Mouse (Mus musculus) embryonic facial prominence, embryonic 11.5 days (tissue): ENCODE results near the gene Osbpl3. TPM values are rescaled to one million over a fixed set of nuclear protein-coding genes. Genes with fewer than 3 reads are reported as not detected.

ENCODE experiments used
- ATAC-seq: fragments of 200-750 bp; cut with Nextera tagmentation; replicated peaks from 2 replicates; pipeline ENCODE4 v1.8.0; 2017; ENCODE audit warnings: low read depth; ENCODE audit not compliant: insufficient number of reproducible peaks, low FRiP score, low TSS enrichment
- DNase-seq: peaks from one replicate; pipeline ENCODE4 v3.0.0-alpha.2; 2015; ENCODE audit warnings: low spot score
- H3K27ac ChIP-seq: fragments of 300-500 bp; sonication (generic); replicated peaks from 2 replicates; pipeline ENCODE4 v1.5.1; 2014; ENCODE audit warnings: mild to moderate bottlenecking, low read depth, low read length, control low read depth
- H3K27me3 ChIP-seq: fragments of 300-500 bp; sonication (generic); 2 replicates; pipeline ENCODE4 v1.6.1; 2014; ENCODE audit warnings: mild to moderate bottlenecking, low read length, moderate library complexity, mixed read lengths; ENCODE audit not compliant: control insufficient read depth, insufficient read depth
- H3K36me3 ChIP-seq: fragments of 300-500 bp; sonication (generic); replicated peaks from 2 replicates; pipeline ENCODE4 v1.6.1; 2014; ENCODE audit warnings: low read depth, mild to moderate bottlenecking, low read length, moderate library complexity, mixed read lengths; ENCODE audit not compliant: control insufficient read depth, insufficient read depth
- H3K4me1 ChIP-seq: fragments of 300-500 bp; sonication (generic); 2 replicates; pipeline ENCODE4 v1.6.1; 2014; ENCODE audit warnings: low read length, mixed read lengths; ENCODE audit not compliant: control insufficient read depth, insufficient read depth
- H3K4me2 ChIP-seq: fragments of 300-500 bp; sonication (generic); 2 replicates; pipeline ENCODE4 v1.6.1; 2014; ENCODE audit warnings: low read depth, mild to moderate bottlenecking, control low read depth, low read length, moderate library complexity
- H3K4me3 ChIP-seq: fragments of 300-500 bp; sonication (generic); 2 replicates; pipeline ENCODE4 v1.5.1; 2014; ENCODE audit warnings: low read depth, low read length, control low read depth
- H3K9ac ChIP-seq: fragments of 300-500 bp; sonication (generic); replicated peaks from 2 replicates; pipeline ENCODE4 v1.6.1; 2014; ENCODE audit warnings: mild to moderate bottlenecking, control low read depth, low read length
- H3K9me3 ChIP-seq: fragments of 300-500 bp; sonication (generic); replicated peaks from 2 replicates; pipeline ENCODE4 v1.6.1; 2016; ENCODE audit warnings: mild to moderate bottlenecking, low read length, inconsistent platforms, mixed read lengths; ENCODE audit not compliant: control insufficient read depth
- WGBS: fragments of 180-500 bp; shearing (Covaris S2); extraction: QIAGEN DNeasy Blood & Tissue Kit; methylation state at CpG from one replicate; pipeline ENCODE4 v1.1.7; 2014; 5-methylcytosine and 5-hydroxymethylcytosine counted together
- polyA plus RNA-seq: library from polyadenylated mRNA; unstranded; fragments of >200 nt; fragmentation: Nextera tagmentation; extraction: Ambion mirVana; gene quantifications from 2 replicates; pipeline ENCODE4 v1.2.1, GENCODE M21; 2014

The Osbpl3 gene
- polyA plus RNA-seq, 1 experiment from 2014 or later = 9.0 TPM

- DNase-seq (no peak), ATAC-seq (no peak)
- WGBS = 88% methylated on average over 1 of the region's 1 CpGs
- Histone ChIP-seq H3K36me3 (no peaks in the 10 kb centered on the region), H3K27me3 (no peaks in the 10 kb centered on the region), H3K27ac (no peak overlapping the region), H3K4me3 (no peak overlapping the region), H3K4me2 (no peak overlapping the region), H3K9me3 (no peaks in the 10 kb centered on the region), H3K4me1 (no peaks in the 10 kb centered on the region), H3K9ac (no peak overlapping the region)
Measured at GRCm38 (mm10) chr6:50413381-50413780, 42.6 kb downstream of the Osbpl3 start.

- Histone ChIP-seq H3K4me1 (no peaks in the 10 kb centered on the region), H3K27me3 (no peaks in the 10 kb centered on the region), H3K9me3 (no peaks in the 10 kb centered on the region), H3K4me3 (no peak overlapping the region), H3K9ac (no peak overlapping the region), H3K36me3 (no peaks in the 10 kb centered on the region), H3K4me2 (no peak overlapping the region), H3K27ac (no peak overlapping the region)
- no peak for ATAC-seq
- 52% methylated on average over 4 of the region's 4 CpGs for WGBS
- no peak for DNase-seq
Measured at GRCm38 (mm10) chr6:50412174-50412573, 43.8 kb downstream of the Osbpl3 start.

GRCm38 (mm10) chr6:50404698-50405097 lies 51.3 kb downstream of the Osbpl3 start:
- 77% methylated on average over 11 of the region's 11 CpGs for WGBS
- H3K4me3 ChIP-seq = no peak overlapping the region
- H3K4me1 ChIP-seq = no peaks in the 10 kb centered on the region
- no peak overlapping the region for H3K27ac ChIP-seq
- no peaks in the 10 kb centered on the region for H3K27me3 ChIP-seq
- no peak for DNase-seq
- no peak for ATAC-seq
- no peak overlapping the region for H3K9ac ChIP-seq
- no peaks in the 10 kb centered on the region for H3K9me3 ChIP-seq
- no peaks in the 10 kb centered on the region for H3K36me3 ChIP-seq
- H3K4me2 ChIP-seq = no peak overlapping the region

GRCm38 (mm10) chr6:50403524-50403923 lies 52.5 kb downstream of the Osbpl3 start:
- Histone ChIP-seq H3K9me3 (no peaks in the 10 kb centered on the region), H3K4me1 (no peaks in the 10 kb centered on the region), H3K27ac (no peak overlapping the region), H3K9ac (no peak overlapping the region), H3K4me2 (no peak overlapping the region), H3K27me3 (no peaks in the 10 kb centered on the region), H3K4me3 (no peak overlapping the region), H3K36me3 (no peaks in the 10 kb centered on the region)
- DNase-seq = no peak
- WGBS = 73% methylated on average over 4 of the region's 4 CpGs
- no peak for ATAC-seq

- ATAC-seq (no peak), DNase-seq (no peak)
- no peak overlapping the region for H3K9ac ChIP-seq
- H3K27me3 ChIP-seq = no peaks in the 10 kb centered on the region
- H3K36me3 ChIP-seq = no peaks in the 10 kb centered on the region
- H3K9me3 ChIP-seq = no peaks in the 10 kb centered on the region
- WGBS = 88% methylated on average over 4 of the region's 4 CpGs
- no peaks in the 10 kb centered on the region for H3K4me1 ChIP-seq
- no peak overlapping the region for H3K4me2 ChIP-seq
- H3K4me3 ChIP-seq = no peak overlapping the region
- H3K27ac ChIP-seq = no peak overlapping the region
Measured at GRCm38 (mm10) chr6:50402872-50403271, 53.1 kb downstream of the Osbpl3 start.

- no peaks in the 10 kb centered on the region for H3K9me3 ChIP-seq
- H3K36me3 ChIP-seq = no peaks in the 10 kb centered on the region
- H3K4me3 ChIP-seq = no peak overlapping the region
- H3K4me2 ChIP-seq = no peak overlapping the region
- H3K27ac ChIP-seq = no peak overlapping the region
- 87% methylated on average over 6 of the region's 6 CpGs for WGBS
- no peak for ATAC-seq
- H3K4me1 ChIP-seq = no peaks in the 10 kb centered on the region
- no peak overlapping the region for H3K9ac ChIP-seq
- no peak for DNase-seq
- H3K27me3 ChIP-seq = no peaks in the 10 kb centered on the region
Measured at GRCm38 (mm10) chr6:50400234-50400633, 55.8 kb downstream of the Osbpl3 start.

GRCm38 (mm10) chr6:50399427-50400195 lies 56.4 kb downstream of the Osbpl3 start:
- DNase-seq (no peak), ATAC-seq (no peak)
- H3K36me3 ChIP-seq = no peaks in the 10 kb centered on the region
- H3K27ac ChIP-seq = no peak overlapping the region
- H3K9me3 ChIP-seq = no peaks in the 10 kb centered on the region
- WGBS = 62% methylated on average over 7 of the region's 7 CpGs
- no peak overlapping the region for H3K4me3 ChIP-seq
- H3K27me3 ChIP-seq = no peaks in the 10 kb centered on the region
- no peak overlapping the region for H3K4me2 ChIP-seq
- H3K9ac ChIP-seq = no peak overlapping the region
- no peaks in the 10 kb centered on the region for H3K4me1 ChIP-seq

GRCm38 (mm10) chr6:50398324-50398723 lies 57.7 kb downstream of the Osbpl3 start:
- no peak overlapping the region for H3K4me2 ChIP-seq
- DNase-seq (no peak), ATAC-seq (no peak)
- H3K27ac ChIP-seq = no peak overlapping the region
- no peak overlapping the region for H3K9ac ChIP-seq
- no peaks in the 10 kb centered on the region for H3K9me3 ChIP-seq
- no peak overlapping the region for H3K4me3 ChIP-seq
- H3K36me3 ChIP-seq = no peaks in the 10 kb centered on the region
- H3K4me1 ChIP-seq = no peaks in the 10 kb centered on the region
- WGBS = 93% methylated on average over 6 of the region's 6 CpGs
- H3K27me3 ChIP-seq = no peaks in the 10 kb centered on the region
